Mouse (Mus musculus) kidney, adult 18-20 months (tissue): Measurements from ENCODE around the gene Mllt6.
"Not testable (repeated sequence)": the region's sequence is repeated elsewhere in the genome, so short reads cannot be mapped to it uniquely, and the experiment has no call there.

Experiments used
- DNase-seq: peaks from one replicate; pipeline ENCODE4 v3.0.0; 2021

Gene Mllt6

GRCm38 (mm10) chr11:97650341-97650740 lies 12.9 kb upstream of the Mllt6 start:
- no peak for DNase-seq

- DNase-seq = not testable (repeated sequence)
Measured at GRCm38 (mm10) chr11:97653376-97653775, 9.8 kb upstream of the Mllt6 start.

GRCm38 (mm10) chr11:97654210-97654609 lies 9.0 kb upstream of the Mllt6 start:
- no peak for DNase-seq

GRCm38 (mm10) chr11:97656269-97656971 lies 6.8 kb upstream of the Mllt6 start:
- DNase-seq = no peak

- DNase-seq = no peak
Measured at GRCm38 (mm10) chr11:97657184-97657945, 5.8 kb upstream of the Mllt6 start.

- DNase-seq = not testable (repeated sequence)
Measured at GRCm38 (mm10) chr11:97657967-97658366, 5.2 kb upstream of the Mllt6 start.

- no peak for DNase-seq
Measured at GRCm38 (mm10) chr11:97658751-97659266, 4.4 kb upstream of the Mllt6 start.

- DNase-seq = peak; percentile 40
Measured at GRCm38 (mm10) chr11:97659267-97659989, 3.8 kb upstream of the Mllt6 start.

- DNase-seq = peak; percentile 84
Measured at GRCm38 (mm10) chr11:97659990-97660714, 3.1 kb upstream of the Mllt6 start.

GRCm38 (mm10) chr11:97660734-97661647 lies 2.2 kb upstream of the Mllt6 start:
- no peak for DNase-seq

- peak; percentile 87 for DNase-seq
Measured at GRCm38 (mm10) chr11:97661648-97662133, 1.5 kb upstream of the Mllt6 start.

- DNase-seq = peak; percentile 77
Measured at GRCm38 (mm10) chr11:97662207-97662892, 864 bp upstream of the Mllt6 start.

- peak; percentile 70 for DNase-seq
Measured at GRCm38 (mm10) chr11:97663528-97664338, 519 bp downstream of the Mllt6 start.

- DNase-seq = no peak
Measured at GRCm38 (mm10) chr11:97664339-97664665, 1.1 kb downstream of the Mllt6 start.

GRCm38 (mm10) chr11:97664771-97665240 lies 1.6 kb downstream of the Mllt6 start:
- DNase-seq = peak; percentile 34

- DNase-seq = no peak
Measured at GRCm38 (mm10) chr11:97665431-97665830, 2.2 kb downstream of the Mllt6 start.

- DNase-seq = no peak
Measured at GRCm38 (mm10) chr11:97666221-97666620, 3.0 kb downstream of the Mllt6 start.

- no peak for DNase-seq
Measured at GRCm38 (mm10) chr11:97666794-97667193, 3.6 kb downstream of the Mllt6 start.

- no peak for DNase-seq
Measured at GRCm38 (mm10) chr11:97668160-97668559, 4.9 kb downstream of the Mllt6 start.

- DNase-seq = no peak
Measured at GRCm38 (mm10) chr11:97669268-97669667, 6.1 kb downstream of the Mllt6 start.
